Mouse (Mus musculus): ENCODE measurements at regions not wholly inside any gene's neighbourhood (a gene's known extent, or its start where the extent isn't known, plus 50 kb on each side); places are given as distances from the start of the nearest gene placed in this dataset.

- TF ChIP-seq CTCF (IDR thresholded peaks at IDR 0.05; ENCODE audit: borderline replicate concordance, insufficient read depth, low read length) (no peak), POLR2A (IDR thresholded peaks at IDR 0.05; ENCODE audit: low read depth, low read length) (no peak)
These were observed 155.2 kb downstream of the 9530068E07Rik start for GRCm38 (mm10) chr11:52551451-52551850.

Measured in embryonic fibroblast, embryonic 13.5 days (primary cell).